7 mouse cellular contexts compared by ENCODE assay signal in genomic region chr5:99977516-99978301, GRCm38 (mm10). TPM values are rescaled to one million over a fixed set of nuclear protein-coding genes. Genes with fewer than 3 reads are reported as not detected.
DNase-seq lines count a peak whose midpoint lies in the region; ATAC-seq lines count a peak whose summit lies in the region.

No protein-coding gene starts in this region.

- peak overlapping the region; percentile 87 for H3K4me3 ChIP-seq in intestine, embryonic 15.5 days (replicated peaks)
- peak overlapping the region; percentile 97 for H3K4me3 ChIP-seq in midbrain, embryonic 11.5 days (ENCODE audit: low read depth, low read length)

- no peaks in the 10 kb centered on the region for H3K27me3 ChIP-seq in intestine, embryonic 15.5 days (replicated peaks)
- no peaks in the 10 kb centered on the region for H3K27me3 ChIP-seq in midbrain, embryonic 11.5 days (ENCODE audit: control insufficient read depth, insufficient read depth, low read length)

- peaks cover 17% of the 10 kb centered on the region for H3K4me1 ChIP-seq in intestine, embryonic 15.5 days (replicated peaks)
- H3K4me1 ChIP-seq in midbrain, embryonic 11.5 days (ENCODE audit: control insufficient read depth, insufficient read depth, low read length), result peaks cover 21% of the 10 kb centered on the region

- intact Hi-C loops in left cerebral cortex, postnatal 4 days (cut with DNase I), result loop anchor here (5.0 kb wide), 1 partner anchor 60 kb away; the partner anchor contains the start of genes Enoph1 and Hnrnpdl

- DNase-seq in adrenal gland, adult 2 months, result peak; percentile 89
- DNase-seq in embryo, embryonic 11 days, result peak; percentile 89
- peak; percentile 75 for DNase-seq in gastrocnemius, postnatal 25 days
- DNase-seq in left cerebral cortex, postnatal 4 days, result peak; percentile 89
- DNase-seq in midbrain, embryonic 11.5 days (ENCODE audit: low spot score, missing footprints), result peak; percentile 98
- DNase-seq in spleen, adult 12 weeks (ENCODE audit: low spot score), result peak; percentile 48

- ATAC-seq in intestine, embryonic 15.5 days, result peak; percentile 68
- peak; percentile 57 for ATAC-seq in midbrain, embryonic 11.5 days (ENCODE audit: low FRiP score)

- H3K27ac ChIP-seq in intestine, embryonic 15.5 days, result peak overlapping the region; percentile 99
- H3K27ac ChIP-seq in midbrain, embryonic 11.5 days (ENCODE audit: low read depth, low read length), result peak overlapping the region; percentile 96

- peak overlapping the region; percentile 69 for H3K4me2 ChIP-seq in intestine, embryonic 15.5 days (replicated peaks)
- H3K4me2 ChIP-seq in midbrain, embryonic 11.5 days, result peak overlapping the region; percentile 88

- H3K9ac ChIP-seq in intestine, embryonic 15.5 days, result peak overlapping the region; percentile 98
- peak overlapping the region; percentile 98 for H3K9ac ChIP-seq in midbrain, embryonic 11.5 days (ENCODE audit: low read length)

- under 1% methylated on average over 47 of the region's 50 CpGs for WGBS in intestine, embryonic 15.5 days
- WGBS in midbrain, embryonic 11.5 days, result under 1% methylated on average over 47 of the region's 50 CpGs

- no peaks in the 10 kb centered on the region for H3K9me3 ChIP-seq in intestine, embryonic 15.5 days
- no peaks in the 10 kb centered on the region for H3K9me3 ChIP-seq in midbrain, embryonic 11.5 days (ENCODE audit: control insufficient read depth, low read length)

- no peaks in the 10 kb centered on the region for H3K36me3 ChIP-seq in intestine, embryonic 15.5 days
- no peaks in the 10 kb centered on the region for H3K36me3 ChIP-seq in midbrain, embryonic 11.5 days (ENCODE audit: control insufficient read depth, insufficient read depth, low read length)

RNA-seq across cellular contexts. Expression of gene Hnrnpd, which starts 1.0 kb away (rescaled TPM):
- 100 to 1,000 TPM in 1 of 2 experiments, 10 to 100 TPM in 1; 82.6 to 161 TPM for total RNA-seq in adrenal gland, adult 2 months (2021)
- 50.5 and 52.5 TPM in 2 replicates for polyA plus RNA-seq in adrenal gland, adult 2 months (2012; rRNA removed)
- 10 to 100 TPM; 52.8 to 61.5 TPM for total RNA-seq in gastrocnemius, postnatal 25 days (2021)
- polyA plus RNA-seq in intestine, embryonic 15.5 days (2015; fragmentation: Nextera tagmentation; extraction: Ambion mirVana), result 161 and 174 TPM in 2 replicates
- 100 to 1,000 TPM; 366 to 370 TPM for total RNA-seq in left cerebral cortex, postnatal 4 days (2021)
- 282 and 289 TPM in 2 replicates for polyA plus RNA-seq in midbrain, embryonic 11.5 days (2014; fragmentation: Nextera tagmentation; extraction: Ambion mirVana)

RNA-seq across cellular contexts. Expression of gene 4930524J08Rik, which starts 1.2 kb away (rescaled TPM):
- total RNA-seq in adrenal gland, adult 2 months (2021), result 1 to 10 TPM in 1 of 2 experiments, under 1 TPM in 1; 0.86 to 1.8 TPM
- polyA plus RNA-seq in adrenal gland, adult 2 months (2012; rRNA removed), result 2.9 and 4.8 TPM in 2 replicates
- under 1 TPM in 1 of 2 experiments, not detected in 1; 0.67 TPM for total RNA-seq in gastrocnemius, postnatal 25 days (2021)
- 0.93 and 1.1 TPM in 2 replicates for polyA plus RNA-seq in intestine, embryonic 15.5 days (2015; fragmentation: Nextera tagmentation; extraction: Ambion mirVana)
- 1 to 10 TPM; 3.0 to 4.3 TPM for total RNA-seq in left cerebral cortex, postnatal 4 days (2021)
- 2.0 and 2.3 TPM in 2 replicates for polyA plus RNA-seq in midbrain, embryonic 11.5 days (2014; fragmentation: Nextera tagmentation; extraction: Ambion mirVana)

Comparison
In these comparisons a context has a peak if more than half of its experiments do, and no peak if none do; other contexts are left out.
1. Peak in every context shown above with its lines: DNase-seq, ATAC-seq, H3K4me3 ChIP-seq and H3K27ac ChIP-seq.
2. DNase-seq: peak in every context shown above with its lines; median percentile 98 in midbrain, embryonic 11.5 days; 89 in adrenal gland, adult 2 months; 89 in embryo, embryonic 11 days; 89 in left cerebral cortex, postnatal 4 days; 75 in gastrocnemius, postnatal 25 days; 48 in spleen, adult 12 weeks.